In genomic region chr6:93728791-93729190, GRCm38 (mm10) we compare ENCODE assay signal across 25 mouse cellular contexts.
"Had no signal": no experiment of that assay in that cellular context is flagged by ENCODE, and none has a peak within 500 bp of the region (broad histone marks: within the 10 kb centered on the region; RNA-seq: fewer than 3 reads in every experiment).

No protein-coding gene starts in this region.

- H3K4me2 ChIP-seq: heart, embryonic 11.5 days; heart, embryonic 15.5 days; hindbrain, embryonic 13.5 days; hindbrain, embryonic 15.5 days; limb, embryonic 12.5 days; liver, embryonic 11.5 days; liver, embryonic 13.5 days; liver, embryonic 15.5 days had no signal

- H3K4me1 ChIP-seq: hindbrain, embryonic 15.5 days; liver, embryonic 13.5 days; liver, embryonic 15.5 days had no signal

- H3K9ac ChIP-seq: heart, embryonic 13.5 days; heart, embryonic 15.5 days; hindbrain, embryonic 13.5 days; hindbrain, embryonic 15.5 days; limb, embryonic 12.5 days; liver, embryonic 13.5 days; liver, embryonic 15.5 days had no signal

- H3K4me3 ChIP-seq: heart, adult 2 months; heart, embryonic 13.5 days; heart, embryonic 15.5 days; hindbrain, embryonic 13.5 days; hindbrain, embryonic 15.5 days; left cerebral cortex, adult 2 months; limb, embryonic 10.5 days; limb, embryonic 12.5 days; liver, embryonic 13.5 days; liver, embryonic 15.5 days had no signal

- H3K27ac ChIP-seq: heart, adult 2 months; heart, embryonic 13.5 days; heart, embryonic 15.5 days; hindbrain, embryonic 13.5 days; hindbrain, embryonic 15.5 days; left cerebral cortex, adult 2 months; limb, embryonic 10.5 days; limb, embryonic 12.5 days; liver, embryonic 13.5 days; liver, embryonic 15.5 days had no signal

- DNase-seq: gastrocnemius, postnatal 14 days; gastrocnemius, postnatal 36 days; heart, adult 2 months; heart, postnatal 14 days; heart, postnatal 36 days; kidney, adult 11 months; kidney, adult 2 months; kidney, adult 9 months; kidney, postnatal 10 days; kidney, postnatal 25 days; layer of hippocampus, adult 9-11 months; layer of hippocampus, postnatal 36 days; liver; liver, embryonic 13.5 days had no signal

- H3K27me3 ChIP-seq: heart, embryonic 13.5 days; heart, embryonic 15.5 days; hindbrain, embryonic 13.5 days; hindbrain, embryonic 15.5 days; limb, embryonic 12.5 days; liver, embryonic 13.5 days; liver, embryonic 15.5 days had no signal

- ATAC-seq: intestine, embryonic 16.5 days had no signal

- H3K36me3 ChIP-seq: heart, embryonic 13.5 days; heart, embryonic 15.5 days; hindbrain, embryonic 15.5 days; limb, embryonic 10.5 days; limb, embryonic 12.5 days; liver, embryonic 13.5 days; liver, embryonic 15.5 days had no signal

- H3K9me3 ChIP-seq: heart, embryonic 13.5 days; heart, embryonic 15.5 days; hindbrain, embryonic 13.5 days; hindbrain, embryonic 15.5 days; limb, embryonic 10.5 days; limb, embryonic 12.5 days; liver, embryonic 13.5 days; liver, embryonic 15.5 days had no signal
